ENCODE assay signal across 25 mouse cellular contexts in genomic region chr6:88009209-88009608, GRCm38 (mm10).
"Had no signal": no experiment of that assay in that cellular context is flagged by ENCODE, and none has a peak within 500 bp of the region (broad histone marks: within the 10 kb centered on the region; RNA-seq: fewer than 3 reads in every experiment).

No protein-coding gene starts in this region.

- H3K4me3 ChIP-seq: gastrocnemius, adult 2 months; heart, adult 2 months; heart, embryonic 13.5 days; heart, embryonic 15.5 days; hindbrain, embryonic 13.5 days; hindbrain, embryonic 15.5 days; layer of hippocampus, adult 2 months; left cerebral cortex, adult 2 months; limb, embryonic 10.5 days; limb, embryonic 12.5 days; liver, embryonic 13.5 days had no signal

- ATAC-seq: hindbrain, postnatal 0 days; intestine, embryonic 16.5 days had no signal

- H3K9me3 ChIP-seq: heart, embryonic 13.5 days; heart, embryonic 15.5 days; hindbrain, embryonic 13.5 days; hindbrain, embryonic 15.5 days; limb, embryonic 10.5 days; limb, embryonic 12.5 days; liver, embryonic 13.5 days had no signal

- H3K9ac ChIP-seq: heart, embryonic 13.5 days; heart, embryonic 15.5 days; hindbrain, embryonic 13.5 days; hindbrain, embryonic 15.5 days; limb, embryonic 12.5 days; liver, embryonic 13.5 days had no signal

- H3K4me2 ChIP-seq: heart, embryonic 11.5 days; heart, embryonic 13.5 days; heart, embryonic 15.5 days; hindbrain, embryonic 13.5 days; hindbrain, embryonic 15.5 days; limb, embryonic 12.5 days; liver, embryonic 11.5 days; liver, embryonic 13.5 days had no signal

- DNase-seq: gastrocnemius, adult 2 months; gastrocnemius, postnatal 10 days; gastrocnemius, postnatal 25 days; heart, adult 2 months; heart, postnatal 14 days; heart, postnatal 36 days; kidney, adult 18-20 months; kidney, adult 8-10 months; kidney, postnatal 10 days; kidney, postnatal 25 days; kidney, postnatal 4 days; liver; liver, embryonic 13.5 days had no signal

- H3K27ac ChIP-seq: gastrocnemius, adult 2 months; heart, adult 2 months; heart, embryonic 13.5 days; heart, embryonic 15.5 days; hindbrain, embryonic 13.5 days; hindbrain, embryonic 15.5 days; hindbrain, postnatal 0 days; layer of hippocampus, adult 2 months; left cerebral cortex, adult 2 months; limb, embryonic 10.5 days; limb, embryonic 12.5 days; liver, embryonic 13.5 days had no signal

- H3K4me1 ChIP-seq: hindbrain, embryonic 13.5 days; hindbrain, embryonic 15.5 days; limb, embryonic 10.5 days; limb, embryonic 12.5 days had no signal

- H3K27me3 ChIP-seq: heart, embryonic 13.5 days; heart, embryonic 15.5 days; hindbrain, embryonic 13.5 days; hindbrain, embryonic 15.5 days; limb, embryonic 12.5 days; liver, embryonic 13.5 days had no signal
